Mouse (Mus musculus) forebrain, embryonic 11.5 days (tissue): ENCODE data around the gene Acd. TPM values are rescaled to one million over a fixed set of nuclear protein-coding genes. Genes with fewer than 3 reads are reported as not detected.

Source experiments
- ATAC-seq: fragments of 200-750 bp; cut with Nextera tagmentation; replicated peaks from 2 replicates; pipeline ENCODE4 v1.8.0; 2017; ENCODE audit warnings: moderate TSS enrichment; ENCODE audit not compliant: low FRiP score
- DNase-seq: peaks from one replicate; pipeline ENCODE4 v3.0.0-alpha.2; 2017; ENCODE audit warnings: low spot score
- H3K27ac ChIP-seq: fragments of 300-500 bp; sonication (generic); 2 replicates; pipeline ENCODE4 v1.5.1; 2014; ENCODE audit warnings: low read depth, low read length
- H3K27me3 ChIP-seq: fragments of 300-500 bp; sonication (generic); 2 replicates; pipeline ENCODE4 v1.6.1; 2014; ENCODE audit warnings: mild to moderate bottlenecking, low read length, mixed read lengths; ENCODE audit not compliant: control insufficient read depth, insufficient read depth
- H3K36me3 ChIP-seq: fragments of 300-500 bp; sonication (generic); 2 replicates; pipeline ENCODE4 v1.6.1; 2014; ENCODE audit warnings: mild to moderate bottlenecking, low read length, moderate library complexity, mixed read lengths; ENCODE audit not compliant: control insufficient read depth, insufficient read depth
- H3K4me1 ChIP-seq: fragments of 300-500 bp; sonication (generic); replicated peaks from 2 replicates; pipeline ENCODE4 v1.6.1; 2014; ENCODE audit warnings: low read length, mixed read lengths; ENCODE audit not compliant: control insufficient read depth, insufficient read depth
- H3K4me2 ChIP-seq: fragments of 300-500 bp; sonication (generic); 2 replicates; pipeline ENCODE4 v1.6.1; 2014; ENCODE audit warnings: low read depth, mild to moderate bottlenecking, low read length, moderate library complexity, mixed read lengths; ENCODE audit not compliant: severe bottlenecking
- H3K4me3 ChIP-seq: fragments of 300-500 bp; sonication (generic); 2 replicates; pipeline ENCODE4 v1.5.1; 2014; ENCODE audit warnings: low read depth, low read length
- H3K9ac ChIP-seq: fragments of 300-500 bp; sonication (generic); 2 replicates; pipeline ENCODE4 v1.6.1; 2014; ENCODE audit warnings: low read length
- H3K9me3 ChIP-seq: fragments of 300-500 bp; sonication (generic); 2 replicates; pipeline ENCODE4 v1.6.1; 2016; ENCODE audit warnings: low read length, mixed read lengths; ENCODE audit not compliant: control insufficient read depth
- WGBS: fragments of 180-500 bp; shearing (Covaris S2); extraction: QIAGEN DNeasy Blood & Tissue Kit; methylation state at CpG from one replicate; pipeline ENCODE4 v1.1.7; 2014; 5-methylcytosine and 5-hydroxymethylcytosine counted together
- polyA plus RNA-seq: library from polyadenylated mRNA; unstranded; fragments of >200 nt; fragmentation: Nextera tagmentation; extraction: Ambion mirVana; gene quantifications from 2 replicates; pipeline ENCODE4 v1.2.1, GENCODE M21; 2014

The Acd gene
- polyA plus RNA-seq, 1 experiment from 2014 or later: 76.9 TPM

GRCm38 (mm10) chr8:105689256-105689982, 11.5 kb downstream of the Acd start:
- H3K9ac ChIP-seq: no peak overlapping the region
- ATAC-seq (no peak), DNase-seq (peak; percentile 47)
- no peak overlapping the region for H3K4me3 ChIP-seq
- no peaks in the 10 kb centered on the region; the same call in 1 of the 2 replicates for H3K36me3 ChIP-seq
- 63% methylated on average over 35 of the region's 35 CpGs for WGBS
- no peak overlapping the region for H3K4me2 ChIP-seq
- peaks cover 4% of the 10 kb centered on the region; the same call in 1 of the 2 replicates for H3K9me3 ChIP-seq
- H3K27me3 ChIP-seq: no peaks in the 10 kb centered on the region; the same call in 1 of the 2 replicates
- no peaks in the 10 kb centered on the region; the same call in 1 of the 2 replicates for H3K4me1 ChIP-seq
- no peak overlapping the region for H3K27ac ChIP-seq

- Histone ChIP-seq H3K27me3 (no peaks in the 10 kb centered on the region), H3K9me3 (peaks cover 4% of the 10 kb centered on the region; the same call in 1 of the 2 replicates), H3K4me3 (no peak overlapping the region), H3K9ac (no peak overlapping the region), H3K36me3 (peaks cover 6% of the 10 kb centered on the region; the same call in 1 of the 2 replicates), H3K27ac (no peak overlapping the region), H3K4me2 (no peak overlapping the region), H3K4me1 (no peaks in the 10 kb centered on the region)
- DNase-seq (peak; percentile 46), ATAC-seq (no peak)
- WGBS: 73% methylated on average over 14 of the region's 14 CpGs
These were observed 12.6 kb downstream of the Acd start for GRCm38 (mm10) chr8:105688242-105688752.

DNA sequence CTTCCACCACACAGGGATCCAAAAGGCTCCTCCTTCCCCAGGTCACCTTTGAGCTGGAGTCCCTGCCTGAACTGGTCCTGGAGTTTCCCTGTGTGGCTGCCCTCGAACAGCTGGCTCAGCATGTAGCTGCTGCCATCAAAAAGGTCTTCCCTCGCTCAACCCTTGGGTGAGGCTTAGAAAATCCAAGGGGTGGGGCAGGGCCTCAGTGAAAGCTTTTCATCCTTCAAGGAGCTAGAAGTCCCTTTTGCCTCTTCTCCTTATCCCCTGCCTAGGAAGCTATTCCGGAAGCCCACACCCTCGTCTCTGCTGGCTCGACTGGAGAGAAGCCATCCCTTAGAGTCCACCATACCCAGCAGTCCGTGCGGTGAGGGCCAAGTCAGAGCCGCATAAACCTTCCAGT, 13.4 kb downstream of the Acd start:
- DNase-seq: no peak
- no peak overlapping the region for H3K4me3 ChIP-seq
- H3K4me2 ChIP-seq: no peak overlapping the region
- H3K27me3 ChIP-seq: no peaks in the 10 kb centered on the region
- H3K27ac ChIP-seq: no peak overlapping the region
- H3K4me1 ChIP-seq: no peaks in the 10 kb centered on the region
- no peaks in the 10 kb centered on the region; the same call in 1 of the 2 replicates for H3K9me3 ChIP-seq
- 67% methylated on average over 8 of the region's 8 CpGs for WGBS
- peaks cover 7% of the 10 kb centered on the region; the same call in 1 of the 2 replicates for H3K36me3 ChIP-seq
- ATAC-seq: no peak
- H3K9ac ChIP-seq: no peak overlapping the region

- no peaks in the 10 kb centered on the region for H3K4me1 ChIP-seq
- 67% methylated on average over 6 of the region's 6 CpGs for WGBS
- ATAC-seq: no peak
- no peak overlapping the region for H3K9ac ChIP-seq
- H3K4me2 ChIP-seq: no peak overlapping the region
- H3K27me3 ChIP-seq: no peaks in the 10 kb centered on the region
- no peak overlapping the region for H3K4me3 ChIP-seq
- H3K27ac ChIP-seq: no peak overlapping the region
- DNase-seq: no peak
- H3K36me3 ChIP-seq: peaks cover 11% of the 10 kb centered on the region; the same call in 1 of the 2 replicates
- no peaks in the 10 kb centered on the region for H3K9me3 ChIP-seq
These were observed 14.4 kb downstream of the Acd start for GRCm38 (mm10) chr8:105686551-105686950.

- H3K9me3 ChIP-seq: no peaks in the 10 kb centered on the region
- H3K27me3 ChIP-seq: no peaks in the 10 kb centered on the region
- peaks cover 11% of the 10 kb centered on the region; the same call in 1 of the 2 replicates for H3K36me3 ChIP-seq
- DNase-seq: no peak
- WGBS: 19% methylated on average over 25 of the region's 26 CpGs
- 0 out of 2 replicates have a peak within 1 kb of the TSS, but pooled peaks have one; percentile 5 for H3K4me2 ChIP-seq
- H3K9ac ChIP-seq: no peak within 1 kb of the TSS
- no peak within 1 kb of the TSS for H3K4me3 ChIP-seq
- 0 out of 2 replicates have a peak within 1 kb of the TSS, but pooled peaks have one; percentile 2 for H3K27ac ChIP-seq
- H3K4me1 ChIP-seq: no peaks in the 10 kb centered on the region
- peak; percentile 36; the same call in 1 of the 2 replicates for ATAC-seq
These were observed 15.1 kb downstream of the Acd start, which contains the start of gene Carmil2 for GRCm38 (mm10) chr8:105685796-105686308. TSS of gene Carmil2 (plus strand) at chr8:105686274.

DNA sequence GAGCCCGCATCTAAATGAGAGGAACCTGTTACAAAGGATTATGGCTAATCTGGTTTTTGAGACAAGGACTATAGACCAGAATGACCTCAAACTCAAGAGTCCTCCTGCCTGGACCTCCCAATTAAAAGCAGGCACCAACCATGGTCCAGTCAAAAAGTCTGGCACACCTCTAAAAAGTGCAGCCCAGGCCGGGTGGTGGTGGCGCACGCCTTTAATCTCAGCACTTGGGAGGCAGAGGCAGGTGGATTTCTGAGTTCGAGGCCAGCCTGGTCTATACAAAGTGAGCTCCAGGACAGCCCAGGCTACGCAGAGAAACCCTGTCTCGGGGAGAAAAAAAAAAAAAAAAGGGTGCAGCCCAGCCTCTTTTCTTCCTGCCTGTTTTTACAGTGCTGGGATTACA, 15.6 kb downstream of the Acd start:
- H3K9me3 ChIP-seq: no peaks in the 10 kb centered on the region
- no peaks in the 10 kb centered on the region for H3K27me3 ChIP-seq
- H3K36me3 ChIP-seq: peaks cover 11% of the 10 kb centered on the region; the same call in 1 of the 2 replicates
- 82% methylated on average over 7 of the region's 7 CpGs for WGBS
- DNase-seq (no peak), ATAC-seq (no peak)
- no peaks in the 10 kb centered on the region for H3K4me1 ChIP-seq
- H3K27ac ChIP-seq: no peak overlapping the region
- no peak overlapping the region for H3K4me2 ChIP-seq
- no peak overlapping the region for H3K9ac ChIP-seq
- no peak overlapping the region for H3K4me3 ChIP-seq

- DNase-seq (no peak), ATAC-seq (no peak)
- Histone ChIP-seq H3K4me3 (no peak overlapping the region), H3K27me3 (no peaks in the 10 kb centered on the region), H3K27ac (no peak overlapping the region), H3K4me2 (no peak overlapping the region), H3K36me3 (peaks cover 12% of the 10 kb centered on the region), H3K9me3 (no peaks in the 10 kb centered on the region), H3K4me1 (no peaks in the 10 kb centered on the region), H3K9ac (no peak overlapping the region)
- 89% methylated on average over 1 of the region's 1 CpGs for WGBS
These were observed 23.0 kb downstream of the Acd start for GRCm38 (mm10) chr8:105677891-105678290.

DNA sequence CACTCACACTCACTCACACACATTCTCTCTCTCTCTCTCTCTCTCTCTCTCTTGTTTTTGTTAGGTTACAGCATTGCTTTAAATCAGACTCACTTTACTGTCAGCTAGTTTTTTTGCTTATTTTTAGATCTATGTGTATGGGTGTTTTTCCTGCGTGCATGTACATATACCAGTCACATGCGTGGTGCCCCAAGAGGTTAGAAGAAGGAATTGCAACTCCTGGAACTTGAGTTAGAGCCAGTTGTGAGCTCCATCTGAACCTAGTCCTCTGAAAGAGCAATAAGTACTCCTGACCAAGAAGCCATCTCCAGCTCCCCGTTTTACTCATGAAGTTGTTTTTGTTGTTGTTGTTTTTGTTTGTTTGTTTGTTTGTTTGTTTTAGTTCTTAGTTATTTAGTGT, 39.7 kb downstream of the Acd start:
- DNase-seq: no peak
- no peaks in the 10 kb centered on the region for H3K4me1 ChIP-seq

More for the DNA sequence above, 39.7 kb downstream of the Acd start:
- no peaks in the 10 kb centered on the region for H3K27me3 ChIP-seq
- H3K9ac ChIP-seq: no peak overlapping the region
- no peak overlapping the region for H3K4me3 ChIP-seq
- ATAC-seq: no peak
- H3K9me3 ChIP-seq: no peaks in the 10 kb centered on the region
- no peak overlapping the region for H3K4me2 ChIP-seq
- H3K27ac ChIP-seq: no peak overlapping the region
- 87% methylated on average over 3 of the region's 3 CpGs for WGBS
- peaks cover 5% of the 10 kb centered on the region; the same call in 1 of the 2 replicates for H3K36me3 ChIP-seq
